Mouse (Mus musculus): ENCODE data around the gene Fbxl22. TPM values are rescaled to one million over a fixed set of nuclear protein-coding genes. Genes with fewer than 3 reads are reported as not detected.

The Fbxl22 gene
- polyA plus RNA-seq, 1 experiment, result 0.74 TPM

DNA sequence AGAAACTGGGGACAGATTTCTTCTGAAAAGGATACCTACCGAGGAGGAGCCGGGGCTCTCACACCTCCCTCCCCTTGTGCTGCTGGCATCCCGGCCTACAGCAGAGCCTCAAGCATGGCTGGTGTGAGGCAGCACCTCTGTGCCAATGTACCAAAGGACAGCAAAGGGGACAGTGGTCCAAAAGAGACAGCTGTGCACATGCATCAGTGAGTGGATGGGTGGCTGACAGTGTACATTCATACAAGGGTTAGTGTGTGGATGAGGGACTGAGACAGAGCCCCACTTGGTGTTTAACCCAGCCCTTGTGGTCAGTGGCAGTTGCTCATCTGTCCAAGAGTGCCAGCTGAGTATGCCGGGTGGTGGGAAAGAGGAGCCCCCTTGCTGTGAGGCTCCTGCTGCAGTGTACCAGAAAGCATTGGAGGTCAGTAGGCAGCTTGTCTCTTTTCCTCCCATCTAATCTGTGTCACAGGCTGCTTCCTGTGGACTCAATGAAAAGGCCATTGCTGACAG, 5.4 kb downstream of the Fbxl22 start:
- Histone ChIP-seq H3K4me1 (ENCODE audit: control insufficient read depth, insufficient read depth, low read length) (peaks cover 13% of the 10 kb centered on the region), H3K27ac (ENCODE audit: insufficient read depth, low read depth, low read length) (no peak overlapping the region), H3K36me3 (ENCODE audit: control insufficient read depth, insufficient read depth, low read length) (no peaks in the 10 kb centered on the region), H3K4me3 (ENCODE audit: insufficient read depth, low read depth, low read length) (no peak overlapping the region), H3K27me3 (replicated peaks; ENCODE audit: control insufficient read depth, insufficient read depth, low read length) (no peaks in the 10 kb centered on the region)
- TF ChIP-seq POLR2A (IDR thresholded peaks at IDR 0.05; ENCODE audit: low read depth, low read length), result no peak
- TF ChIP-seq CTCF (conservative IDR thresholded peaks at IDR 0.05; ENCODE audit: insufficient read depth, insufficient read length, low read depth, low read length), result no peak
- WGBS, result 87% methylated on average over 4 of the region's 4 CpGs
- DNase-seq, result no peak

DNA sequence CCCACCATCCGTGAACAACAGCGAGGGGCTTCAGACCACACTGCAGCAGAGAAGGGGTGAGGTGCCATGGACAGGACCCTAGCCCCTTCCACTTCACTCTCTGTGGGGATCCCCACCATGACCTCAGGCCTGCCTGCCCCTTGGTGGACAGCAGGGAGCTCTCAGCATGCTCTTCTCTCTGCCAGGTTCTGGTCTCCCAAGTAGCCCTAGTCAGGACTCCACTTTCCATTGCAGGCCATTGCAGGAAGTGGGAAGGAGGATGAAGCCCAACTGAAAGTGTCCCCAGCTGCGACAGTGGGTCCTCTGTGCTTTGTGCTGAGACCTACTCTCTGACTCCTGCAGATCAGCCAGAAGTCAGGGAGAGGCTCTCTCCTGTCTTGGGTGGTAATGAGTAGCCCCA, 6.7 kb downstream of the Fbxl22 start:
- H3K27ac ChIP-seq (ENCODE audit: insufficient read depth, low read depth, low read length), result no peak overlapping the region
- 0 out of 2 replicates have a peak, but pooled peaks cover 3% of the 10 kb centered on the region for H3K4me1 ChIP-seq (ENCODE audit: control insufficient read depth, insufficient read depth, low read length)
- H3K27me3 ChIP-seq (replicated peaks; ENCODE audit: control insufficient read depth, insufficient read depth, low read length), result no peaks in the 10 kb centered on the region
- H3K4me3 ChIP-seq (ENCODE audit: insufficient read depth, low read depth, low read length), result no peak overlapping the region
- 74% methylated on average over 3 of the region's 3 CpGs for WGBS
- H3K36me3 ChIP-seq (ENCODE audit: control insufficient read depth, insufficient read depth, low read length), result no peaks in the 10 kb centered on the region
- DNase-seq, result no peak
- TF ChIP-seq CTCF (conservative IDR thresholded peaks at IDR 0.05; ENCODE audit: insufficient read depth, insufficient read length, low read depth, low read length), result no peak
- TF ChIP-seq POLR2A (IDR thresholded peaks at IDR 0.05; ENCODE audit: low read depth, low read length), result no peak

DNA sequence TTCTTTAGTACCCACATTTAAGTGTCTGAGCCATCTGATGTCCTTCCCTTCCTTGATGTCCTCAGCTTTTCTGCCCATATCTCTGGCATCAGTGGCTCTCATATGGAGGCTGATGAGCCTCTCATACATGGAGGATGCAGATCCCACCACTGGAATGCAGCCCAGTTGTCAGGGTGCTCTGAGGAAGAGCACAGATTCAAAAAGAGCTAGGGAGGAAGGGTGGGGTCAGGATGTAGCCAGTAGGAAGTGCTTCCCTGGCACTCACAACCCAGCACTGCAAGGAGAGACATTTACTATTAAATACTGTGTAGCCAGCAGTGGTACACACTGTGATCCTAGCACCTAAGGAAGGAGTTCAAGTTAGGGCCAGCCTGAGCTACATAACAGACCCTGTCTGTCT, 8.0 kb downstream of the Fbxl22 start:
- Histone ChIP-seq H3K4me1 (ENCODE audit: control insufficient read depth, insufficient read depth, low read length) (no peaks in the 10 kb centered on the region), H3K27ac (ENCODE audit: insufficient read depth, low read depth, low read length) (no peak overlapping the region), H3K27me3 (replicated peaks; ENCODE audit: control insufficient read depth, insufficient read depth, low read length) (no peaks in the 10 kb centered on the region), H3K4me3 (ENCODE audit: insufficient read depth, low read depth, low read length) (no peak overlapping the region), H3K36me3 (ENCODE audit: control insufficient read depth, insufficient read depth, low read length) (peaks cover 6% of the 10 kb centered on the region)
- no peak for DNase-seq
- no peak for TF ChIP-seq POLR2A (IDR thresholded peaks at IDR 0.05; ENCODE audit: low read depth, low read length)
- TF ChIP-seq CTCF (conservative IDR thresholded peaks at IDR 0.05; ENCODE audit: insufficient read depth, insufficient read length, low read depth, low read length), result no peak

DNA sequence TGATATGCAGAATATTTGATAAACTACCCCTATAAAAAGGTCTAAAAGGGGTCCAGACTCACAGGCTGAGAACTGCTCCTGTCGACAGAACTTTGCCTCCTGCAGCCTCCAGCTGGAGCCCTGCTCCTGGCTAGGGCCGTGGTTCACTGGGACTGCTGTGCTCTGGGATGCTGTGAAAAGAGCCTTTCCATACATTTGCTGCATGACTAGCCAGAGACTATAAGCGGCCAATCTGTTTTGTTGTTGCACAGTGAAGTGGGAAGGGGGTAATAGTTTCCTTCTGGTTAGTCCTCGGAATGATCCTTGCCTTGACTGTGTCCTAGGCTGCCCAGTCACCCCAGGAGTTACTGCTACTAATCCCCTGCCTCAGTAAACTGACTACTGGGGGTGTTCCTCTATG, 8.4 kb downstream of the Fbxl22 start:
- Histone ChIP-seq H3K27ac (ENCODE audit: insufficient read depth, low read depth, low read length) (no peak overlapping the region), H3K36me3 (ENCODE audit: control insufficient read depth, insufficient read depth, low read length) (peaks cover 9% of the 10 kb centered on the region), H3K4me1 (ENCODE audit: control insufficient read depth, insufficient read depth, low read length) (no peaks in the 10 kb centered on the region), H3K27me3 (replicated peaks; ENCODE audit: control insufficient read depth, insufficient read depth, low read length) (no peaks in the 10 kb centered on the region), H3K4me3 (ENCODE audit: insufficient read depth, low read depth, low read length) (no peak overlapping the region)
- no peak for DNase-seq
- TF ChIP-seq CTCF (conservative IDR thresholded peaks at IDR 0.05; ENCODE audit: insufficient read depth, insufficient read length, low read depth, low read length), result no peak
- no peak for TF ChIP-seq POLR2A (IDR thresholded peaks at IDR 0.05; ENCODE audit: low read depth, low read length)
- WGBS, result 51% methylated on average over 4 of the region's 4 CpGs

DNA sequence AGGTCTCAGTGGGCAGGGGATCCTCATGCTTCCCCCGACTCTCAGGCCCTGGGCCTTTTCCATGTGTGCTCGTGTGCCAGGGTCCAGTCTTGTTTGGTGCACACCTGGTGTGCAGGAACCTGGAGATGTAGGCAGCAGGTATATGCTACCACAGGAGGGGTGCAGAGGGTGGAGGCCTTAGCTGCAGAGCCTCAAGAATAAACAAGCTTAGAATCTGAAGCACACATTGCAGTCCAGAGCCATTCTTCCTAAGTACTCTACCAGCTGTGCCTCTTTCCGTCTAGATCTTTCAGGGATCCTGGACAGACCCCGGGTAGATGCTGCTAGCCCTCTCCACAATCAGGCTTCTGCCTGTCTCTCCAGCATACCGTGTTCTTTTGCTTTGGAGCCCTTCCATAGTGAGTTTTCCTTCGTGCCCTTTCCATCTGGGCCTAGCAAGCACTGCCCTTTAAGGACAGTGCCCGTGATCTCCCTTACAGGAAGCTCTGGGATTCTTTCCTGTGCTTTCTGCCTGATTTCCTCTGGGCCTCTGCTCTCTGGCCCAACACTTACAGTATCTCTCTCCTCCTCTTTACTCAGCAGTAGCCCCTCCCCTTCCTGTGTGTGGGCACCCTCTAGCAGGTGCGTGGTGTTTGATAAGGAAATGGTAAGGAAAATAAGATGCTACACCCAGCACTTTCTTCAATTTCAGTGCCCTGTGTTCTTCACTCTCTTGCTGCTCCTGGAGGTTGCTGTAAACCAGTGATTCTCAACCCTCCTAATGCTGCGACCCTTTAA, 9.1 kb downstream of the Fbxl22 start:
- Histone ChIP-seq H3K27ac (ENCODE audit: insufficient read depth, low read depth, low read length) (no peak overlapping the region), H3K27me3 (replicated peaks; ENCODE audit: control insufficient read depth, insufficient read depth, low read length) (no peaks in the 10 kb centered on the region), H3K36me3 (ENCODE audit: control insufficient read depth, insufficient read depth, low read length) (peaks cover 9% of the 10 kb centered on the region), H3K4me3 (ENCODE audit: insufficient read depth, low read depth, low read length) (no peak overlapping the region), H3K4me1 (ENCODE audit: control insufficient read depth, insufficient read depth, low read length) (no peaks in the 10 kb centered on the region)
- WGBS, result 73% methylated on average over 9 of the region's 9 CpGs
- TF ChIP-seq POLR2A (IDR thresholded peaks at IDR 0.05; ENCODE audit: low read depth, low read length) (no peak), CTCF (conservative IDR thresholded peaks at IDR 0.05; ENCODE audit: insufficient read depth, insufficient read length, low read depth, low read length) (no peak)
- no peak for DNase-seq

DNA sequence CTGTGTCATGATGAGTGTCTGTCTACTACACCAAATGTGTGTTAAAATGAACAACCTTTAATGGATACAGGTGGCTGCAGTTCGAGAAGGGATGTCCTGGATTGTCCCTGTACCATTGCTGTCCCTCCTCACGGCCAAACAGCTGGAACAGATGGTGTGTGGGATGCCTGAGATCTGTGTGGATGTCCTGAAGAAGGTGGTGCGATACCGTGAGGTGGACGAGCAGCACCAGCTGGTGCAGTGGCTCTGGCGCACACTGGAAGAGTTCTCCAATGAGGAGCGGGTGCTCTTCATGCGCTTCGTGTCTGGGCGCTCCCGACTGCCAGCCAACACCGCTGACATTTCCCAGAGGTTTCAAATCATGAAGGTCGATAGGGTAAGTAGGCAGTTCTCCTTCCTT, 9.9 kb downstream of the Fbxl22 start:
- no peak for DNase-seq
- no peak overlapping the region for H3K4me3 ChIP-seq (ENCODE audit: insufficient read depth, low read depth, low read length)
- TF ChIP-seq POLR2A (IDR thresholded peaks at IDR 0.05; ENCODE audit: low read depth, low read length), result no peak
- no peak for TF ChIP-seq CTCF (conservative IDR thresholded peaks at IDR 0.05; ENCODE audit: insufficient read depth, insufficient read length, low read depth, low read length)
- WGBS, result 86% methylated on average over 13 of the region's 13 CpGs
- peaks cover 9% of the 10 kb centered on the region for H3K36me3 ChIP-seq (ENCODE audit: control insufficient read depth, insufficient read depth, low read length)
- no peak overlapping the region for H3K27ac ChIP-seq (ENCODE audit: insufficient read depth, low read depth, low read length)
- no peaks in the 10 kb centered on the region for H3K4me1 ChIP-seq (ENCODE audit: control insufficient read depth, insufficient read depth, low read length)
- no peaks in the 10 kb centered on the region for H3K27me3 ChIP-seq (replicated peaks; ENCODE audit: control insufficient read depth, insufficient read depth, low read length)

DNA sequence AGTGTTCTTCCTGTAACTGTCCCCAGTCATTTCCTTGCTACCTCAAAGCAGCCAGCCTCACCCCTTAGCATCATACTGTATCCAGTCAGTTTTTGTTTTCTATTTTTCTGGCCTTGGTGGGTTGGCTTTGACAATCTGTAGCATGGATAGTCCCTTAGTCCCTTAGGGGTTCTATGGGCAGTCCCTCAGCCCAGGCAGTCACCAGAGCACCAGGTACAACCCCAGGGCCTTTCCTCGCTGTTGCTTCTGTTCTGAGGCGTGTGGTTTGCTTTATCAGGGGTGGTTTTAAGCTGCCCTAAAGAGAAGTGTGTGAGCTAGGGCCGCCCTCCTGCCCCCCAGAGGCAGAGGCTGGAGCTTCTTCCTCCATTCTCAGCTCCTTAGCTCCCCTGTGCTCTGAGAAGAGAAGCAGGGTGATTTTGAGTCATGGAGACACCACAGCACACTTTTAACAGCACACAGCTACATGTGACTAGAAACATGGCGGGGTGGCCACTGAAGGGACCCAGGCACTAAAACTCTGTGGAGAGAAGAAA, 10.4 kb downstream of the Fbxl22 start:
- Histone ChIP-seq H3K27me3 (replicated peaks; ENCODE audit: control insufficient read depth, insufficient read depth, low read length) (no peaks in the 10 kb centered on the region), H3K4me3 (ENCODE audit: insufficient read depth, low read depth, low read length) (no peak overlapping the region), H3K36me3 (ENCODE audit: control insufficient read depth, insufficient read depth, low read length) (peaks cover 9% of the 10 kb centered on the region), H3K27ac (ENCODE audit: insufficient read depth, low read depth, low read length) (no peak overlapping the region), H3K4me1 (ENCODE audit: control insufficient read depth, insufficient read depth, low read length) (no peaks in the 10 kb centered on the region)
- WGBS, result 94% methylated on average over 4 of the region's 4 CpGs
- no peak for DNase-seq
- no peak for TF ChIP-seq CTCF (conservative IDR thresholded peaks at IDR 0.05; ENCODE audit: insufficient read depth, insufficient read length, low read depth, low read length)
- TF ChIP-seq POLR2A (IDR thresholded peaks at IDR 0.05; ENCODE audit: low read depth, low read length), result no peak
